Mouse (Mus musculus) lung, embryonic 15.5 days (tissue): Measurements from ENCODE around the gene Mapkap1. TPM values are rescaled to one million over a fixed set of nuclear protein-coding genes. Genes with fewer than 3 reads are reported as not detected.

Experiments used
- ATAC-seq: fragments of 200-750 bp; cut with Nextera tagmentation; 2 replicates; pipeline ENCODE4 v1.8.0; 2017; ENCODE audit warnings: moderate number of reproducible peaks, borderline replicate concordance; ENCODE audit not compliant: low FRiP score, low TSS enrichment; ENCODE audit errors: extremely low read depth
- H3K27ac ChIP-seq: fragments of 300-500 bp; sonication (generic); 2 replicates; pipeline ENCODE4 v1.5.1; 2015; ENCODE audit warnings: moderate library complexity, mild to moderate bottlenecking, inconsistent platforms
- H3K27me3 ChIP-seq: fragments of 300-500 bp; sonication (generic); 2 replicates; pipeline ENCODE4 v1.6.1; 2015; ENCODE audit warnings: inconsistent platforms
- H3K36me3 ChIP-seq: fragments of 300-500 bp; sonication (generic); 2 replicates; pipeline ENCODE4 v1.6.1; 2015; ENCODE audit warnings: inconsistent platforms
- H3K4me1 ChIP-seq: fragments of 300-500 bp; sonication (generic); 2 replicates; pipeline ENCODE4 v1.6.1; 2015; ENCODE audit warnings: inconsistent platforms
- H3K4me2 ChIP-seq: fragments of 300-500 bp; sonication (generic); 2 replicates; pipeline ENCODE4 v1.6.1; 2015; ENCODE audit warnings: inconsistent platforms, mild to moderate bottlenecking, moderate library complexity
- H3K4me3 ChIP-seq: fragments of 300-500 bp; sonication (generic); 2 replicates; pipeline ENCODE4 v1.5.1; 2015; ENCODE audit warnings: mild to moderate bottlenecking, inconsistent platforms
- H3K9ac ChIP-seq: fragments of 300-500 bp; sonication (generic); 2 replicates; pipeline ENCODE4 v1.6.1; 2015; ENCODE audit warnings: inconsistent platforms
- H3K9me3 ChIP-seq: fragments of 300-500 bp; sonication (generic); 2 replicates; pipeline ENCODE4 v1.6.1; 2016; ENCODE audit warnings: inconsistent platforms
- WGBS: fragments of 180-500 bp; shearing (Covaris S2); methylation state at CpG from one replicate; pipeline ENCODE4 v1.1.7; 2015; 5-methylcytosine and 5-hydroxymethylcytosine counted together
- polyA plus RNA-seq: library from polyadenylated mRNA; unstranded; fragments of >200 nt; fragmentation: Nextera tagmentation; extraction: Ambion mirVana; gene quantifications from 2 replicates; pipeline ENCODE4 v1.2.1, GENCODE M21; 2015

Gene Mapkap1
- polyA plus RNA-seq, 1 experiment from 2014 or later: 97.3 TPM

DNA sequence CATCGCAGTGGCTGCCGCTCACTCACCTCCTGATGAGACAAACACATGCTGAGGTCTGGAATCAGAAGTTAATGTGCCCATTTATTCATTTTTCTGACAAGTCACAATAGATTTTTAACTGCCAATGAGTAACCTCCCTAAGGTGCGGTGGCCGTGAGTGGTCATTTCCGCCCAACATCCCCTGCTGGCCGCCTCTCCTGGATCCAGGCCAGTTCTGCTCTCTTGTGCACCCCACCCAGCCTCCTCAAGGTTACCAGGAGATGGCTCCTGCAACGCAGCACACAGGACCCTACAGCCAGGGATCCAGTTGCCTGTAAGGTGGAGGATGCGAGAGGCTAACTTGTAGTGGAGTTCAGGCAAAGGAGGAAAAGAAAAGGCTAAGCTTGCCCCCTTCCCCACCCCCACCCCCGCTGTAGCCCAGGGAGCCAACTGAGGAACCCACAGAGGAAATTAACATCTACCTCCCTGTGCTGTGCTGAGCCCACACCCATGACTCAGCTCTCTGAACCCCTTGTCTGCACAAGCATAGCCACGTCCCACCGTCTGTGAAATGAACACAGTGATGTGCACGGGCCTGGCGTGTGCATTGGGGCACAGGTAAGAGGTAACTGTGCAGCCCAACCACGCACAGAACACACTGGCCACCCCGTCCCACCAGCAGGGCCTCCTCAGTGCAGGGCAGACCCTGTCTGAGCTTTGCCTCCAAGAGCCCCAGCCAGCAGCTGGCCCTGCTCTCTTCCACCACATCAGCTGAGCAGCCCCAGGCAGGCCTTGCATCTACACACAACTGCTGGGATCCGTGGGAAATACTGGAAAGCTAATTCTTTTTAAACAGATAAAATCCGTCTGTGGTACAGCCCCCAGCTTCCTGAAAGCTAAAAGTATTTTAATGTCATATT lies 221.0 kb downstream of the Mapkap1 start:
- no peak overlapping the region for H3K9ac ChIP-seq
- peak; percentile 87 for ATAC-seq
- no peaks in the 10 kb centered on the region for H3K27me3 ChIP-seq
- H3K9me3 ChIP-seq: no peaks in the 10 kb centered on the region
- H3K36me3 ChIP-seq: no peaks in the 10 kb centered on the region
- no peak overlapping the region for H3K4me3 ChIP-seq
- no peak overlapping the region for H3K4me2 ChIP-seq
- peaks cover 34% of the 10 kb centered on the region for H3K4me1 ChIP-seq
- WGBS: 53% methylated on average over 17 of the region's 17 CpGs
- H3K27ac ChIP-seq: peak overlapping the region; percentile 69

DNA sequence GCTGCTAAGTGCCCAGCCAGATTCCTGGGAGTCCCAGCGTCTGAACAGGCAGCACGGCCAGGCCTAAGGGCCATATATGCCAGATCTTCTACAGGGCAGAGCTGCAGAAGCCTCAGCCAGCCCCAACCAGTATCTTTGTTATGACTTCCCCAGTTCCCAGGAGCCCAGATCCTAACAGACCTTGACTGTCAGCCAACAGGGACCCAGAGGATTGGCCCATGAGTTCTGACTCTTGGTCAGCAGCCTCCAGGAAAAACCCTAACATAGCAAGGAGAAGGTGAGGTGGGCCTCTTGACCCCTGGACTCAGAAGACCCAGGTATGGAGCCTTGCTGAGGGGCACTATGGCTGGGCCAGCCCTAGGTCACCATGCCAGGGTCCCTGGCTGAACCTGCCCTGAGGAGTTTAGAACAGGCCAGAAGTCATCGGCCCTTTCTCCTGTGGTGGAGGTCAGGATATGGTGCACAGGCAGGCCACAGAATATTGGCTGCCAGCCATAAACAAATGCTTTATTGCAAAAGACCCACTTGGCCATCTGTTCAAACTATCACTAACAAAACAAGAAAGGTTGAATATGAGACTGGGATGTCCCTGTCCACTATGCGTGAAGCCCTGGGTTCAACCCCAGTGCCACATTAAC lies 222.5 kb downstream of the Mapkap1 start:
- H3K9ac ChIP-seq: no peak overlapping the region
- ATAC-seq: no peak

DNA sequence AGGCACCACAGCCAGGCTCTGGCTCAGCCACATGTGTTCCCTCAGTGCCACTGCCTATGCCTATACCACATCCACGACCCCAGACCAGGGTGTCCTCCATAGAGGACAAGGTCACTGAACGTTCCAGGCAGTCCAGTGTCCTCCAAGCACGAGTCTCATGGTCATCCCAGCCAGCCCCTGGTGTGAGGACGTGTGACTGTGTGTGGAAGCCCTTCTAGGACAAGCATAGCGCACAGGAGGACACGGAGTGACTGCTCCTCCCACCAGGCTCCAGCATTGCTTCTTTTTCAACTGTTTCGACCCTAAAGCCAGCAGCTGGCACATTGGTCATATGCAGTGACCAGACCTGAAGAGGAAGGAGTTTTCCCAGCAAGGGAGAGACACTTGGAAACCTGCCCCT lies 223.2 kb downstream of the Mapkap1 start:
- Histone ChIP-seq H3K36me3 (no peaks in the 10 kb centered on the region), H3K27ac (no peak overlapping the region), H3K4me3 (no peak overlapping the region), H3K9ac (no peak overlapping the region), H3K4me2 (no peak overlapping the region), H3K27me3 (no peaks in the 10 kb centered on the region), H3K9me3 (no peaks in the 10 kb centered on the region), H3K4me1 (peaks cover 34% of the 10 kb centered on the region)
- WGBS: 69% methylated on average over 7 of the region's 7 CpGs
- ATAC-seq: no peak

More for the DNA sequence above, 222.5 kb downstream of the Mapkap1 start:
- Histone ChIP-seq H3K4me2 (no peak overlapping the region), H3K27me3 (no peaks in the 10 kb centered on the region), H3K4me1 (peaks cover 34% of the 10 kb centered on the region), H3K27ac (peak overlapping the region; percentile 60), H3K9me3 (no peaks in the 10 kb centered on the region), H3K36me3 (no peaks in the 10 kb centered on the region), H3K4me3 (no peak overlapping the region)
- 47% methylated on average over 4 of the region's 4 CpGs for WGBS

- Histone ChIP-seq H3K4me3 (no peak overlapping the region), H3K9ac (no peak overlapping the region), H3K27me3 (no peaks in the 10 kb centered on the region), H3K9me3 (no peaks in the 10 kb centered on the region), H3K4me1 (peaks cover 34% of the 10 kb centered on the region), H3K4me2 (no peak overlapping the region), H3K36me3 (no peaks in the 10 kb centered on the region), H3K27ac (no peak overlapping the region)
- WGBS: 68% methylated on average over 6 of the region's 6 CpGs
- ATAC-seq: no peak
Observed at GRCm38 (mm10) chr2:34630445-34630844, 223.9 kb downstream of the Mapkap1 start.

DNA sequence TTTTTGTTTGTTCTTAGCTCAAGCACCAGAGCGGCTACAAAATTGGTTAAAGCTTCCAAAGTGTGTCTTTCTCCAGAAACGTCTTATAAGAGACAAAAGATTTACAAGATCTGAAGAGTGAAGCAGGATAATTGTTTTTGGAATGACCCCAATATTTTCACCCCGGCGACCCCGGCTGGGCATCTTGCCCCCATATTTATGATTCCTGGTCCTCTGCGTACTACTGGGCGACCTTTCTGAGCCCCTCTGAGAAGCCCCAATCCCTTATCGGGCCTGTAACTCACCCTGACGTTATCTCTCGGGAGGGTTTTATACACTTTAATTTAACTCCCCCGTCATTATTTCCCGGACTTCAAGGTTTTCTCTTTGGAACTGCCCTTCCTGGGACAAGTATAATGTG lies 225.5 kb downstream of the Mapkap1 start:
- H3K27ac ChIP-seq: no peak overlapping the region
- no peaks in the 10 kb centered on the region for H3K27me3 ChIP-seq
- H3K9me3 ChIP-seq: no peaks in the 10 kb centered on the region
- H3K4me2 ChIP-seq: no peak overlapping the region
- H3K9ac ChIP-seq: no peak overlapping the region
- no peaks in the 10 kb centered on the region for H3K36me3 ChIP-seq
- H3K4me3 ChIP-seq: no peak overlapping the region
- peaks cover 30% of the 10 kb centered on the region for H3K4me1 ChIP-seq
- 61% methylated on average over 12 of the region's 12 CpGs for WGBS
- no peak for ATAC-seq

GRCm38 (mm10) chr2:34635249-34636165 lies 228.9 kb downstream of the Mapkap1 start:
- no peak for ATAC-seq
- no peak overlapping the region for H3K4me2 ChIP-seq
- no peak overlapping the region for H3K4me3 ChIP-seq
- no peak overlapping the region for H3K9ac ChIP-seq
- WGBS: 74% methylated on average over 14 of the region's 14 CpGs
- H3K27ac ChIP-seq: no peak overlapping the region
- H3K27me3 ChIP-seq: 0 out of 2 replicates have a peak, but pooled peaks cover 3% of the 10 kb centered on the region
- no peaks in the 10 kb centered on the region for H3K36me3 ChIP-seq
- peaks cover 6% of the 10 kb centered on the region; the same call in 1 of the 2 replicates for H3K4me1 ChIP-seq
- H3K9me3 ChIP-seq: no peaks in the 10 kb centered on the region

DNA sequence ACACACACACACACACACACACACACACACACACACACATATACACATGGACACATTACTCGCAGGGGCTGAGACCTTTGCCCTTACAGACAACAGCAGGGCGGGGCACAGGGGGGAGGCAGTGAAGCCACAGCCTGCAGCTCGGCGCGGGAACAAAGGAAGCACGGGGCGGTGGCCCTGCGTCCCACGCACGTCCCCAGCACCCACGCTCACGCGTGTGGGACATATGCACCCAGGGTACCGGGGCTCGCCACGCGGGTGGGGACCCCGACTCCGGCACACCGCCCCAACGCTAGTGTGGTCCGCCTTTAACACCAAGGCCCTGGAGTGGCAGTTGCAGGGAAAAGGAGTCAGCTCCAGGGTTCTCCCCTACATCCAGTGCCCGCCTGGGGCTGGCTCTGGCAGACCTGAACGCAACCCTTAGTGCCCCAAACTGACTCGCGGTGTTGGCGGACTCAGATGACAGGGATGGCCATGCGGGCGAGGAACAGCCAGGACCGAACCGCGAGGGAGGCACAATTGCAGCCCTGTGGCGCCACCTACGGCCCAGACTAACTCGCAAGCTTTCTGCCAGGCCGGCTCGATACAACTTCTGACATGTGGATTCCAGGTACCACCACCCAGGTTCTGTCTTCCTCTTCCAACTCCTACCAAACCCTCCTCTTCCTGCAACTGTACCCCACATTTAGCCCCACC lies 232.5 kb downstream of the Mapkap1 start:
- peak; percentile 59; the same call in 1 of the 2 replicates for ATAC-seq
- no peaks in the 10 kb centered on the region for H3K9me3 ChIP-seq
- WGBS: 10% methylated on average over 37 of the region's 37 CpGs
- H3K4me1 ChIP-seq: peaks cover 5% of the 10 kb centered on the region; the same call in 1 of the 2 replicates
- peak overlapping the region; percentile 54 for H3K9ac ChIP-seq
- H3K4me3 ChIP-seq: peak overlapping the region; percentile 44
- H3K27ac ChIP-seq: no peak overlapping the region
- no peaks in the 10 kb centered on the region for H3K36me3 ChIP-seq
- 0 out of 2 replicates have a peak, but pooled peaks cover 3% of the 10 kb centered on the region for H3K27me3 ChIP-seq
- H3K4me2 ChIP-seq: peak overlapping the region; percentile 97

DNA sequence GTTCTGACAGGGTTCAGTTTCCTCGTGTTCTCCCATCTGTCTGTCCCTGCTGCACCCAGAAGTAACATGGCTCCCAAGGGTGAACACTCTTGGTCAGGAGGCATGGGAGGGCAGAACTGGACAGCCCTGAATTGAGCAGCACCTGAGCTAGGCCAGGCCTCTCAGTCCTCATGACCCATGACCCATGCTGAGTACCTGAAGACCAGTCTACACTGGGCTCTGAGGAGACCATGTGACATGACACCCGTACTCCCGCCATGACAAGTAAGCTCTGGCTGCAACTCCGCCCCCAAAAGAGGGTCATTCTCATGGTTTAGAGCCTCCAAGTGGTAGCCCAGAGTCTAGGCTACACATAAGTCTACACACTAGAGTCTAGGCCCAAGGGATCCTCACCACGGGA lies 233.2 kb downstream of the Mapkap1 start:
- no peak overlapping the region for H3K9ac ChIP-seq
- H3K4me2 ChIP-seq: no peak overlapping the region
- peaks cover 5% of the 10 kb centered on the region; the same call in 1 of the 2 replicates for H3K4me1 ChIP-seq
- no peaks in the 10 kb centered on the region for H3K9me3 ChIP-seq
- no peak for ATAC-seq
- no peaks in the 10 kb centered on the region for H3K36me3 ChIP-seq
- no peak overlapping the region for H3K27ac ChIP-seq
- H3K27me3 ChIP-seq: 0 out of 2 replicates have a peak, but pooled peaks cover 3% of the 10 kb centered on the region
- H3K4me3 ChIP-seq: no peak overlapping the region
- 53% methylated on average over 5 of the region's 5 CpGs for WGBS

DNA sequence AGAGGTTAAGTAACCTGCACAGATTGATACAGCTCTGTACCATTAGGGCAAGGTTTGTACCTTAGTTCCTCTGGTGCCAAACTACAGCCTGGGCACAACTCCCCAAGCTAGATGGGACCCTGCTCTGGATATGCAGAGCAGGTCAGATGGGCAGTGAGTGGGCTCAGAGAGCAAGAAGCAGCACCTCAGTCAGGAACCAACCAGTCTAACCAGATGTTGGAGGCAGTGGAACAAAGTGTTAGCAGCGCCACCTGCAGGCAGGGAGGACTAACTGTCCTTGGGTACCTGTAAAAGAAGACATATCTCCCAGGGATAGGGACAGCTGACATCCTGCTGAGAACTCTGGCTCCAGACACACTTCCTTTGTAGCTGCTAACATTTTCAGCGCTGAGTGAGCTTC lies 235.8 kb downstream of the Mapkap1 start:
- H3K9me3 ChIP-seq: no peaks in the 10 kb centered on the region
- peaks cover 17% of the 10 kb centered on the region for H3K4me1 ChIP-seq
- WGBS: 44% methylated on average over 2 of the region's 2 CpGs
- ATAC-seq: no peak
- H3K27me3 ChIP-seq: 0 out of 2 replicates have a peak, but pooled peaks cover 3% of the 10 kb centered on the region
- H3K27ac ChIP-seq: no peak overlapping the region
- H3K9ac ChIP-seq: no peak overlapping the region
- no peaks in the 10 kb centered on the region for H3K36me3 ChIP-seq
- no peak overlapping the region for H3K4me2 ChIP-seq
- H3K4me3 ChIP-seq: no peak overlapping the region

- Histone ChIP-seq H3K27ac (no peak overlapping the region), H3K27me3 (no peaks in the 10 kb centered on the region), H3K36me3 (no peaks in the 10 kb centered on the region), H3K4me3 (no peak overlapping the region), H3K9me3 (no peaks in the 10 kb centered on the region), H3K4me1 (peaks cover 12% of the 10 kb centered on the region), H3K9ac (no peak overlapping the region), H3K4me2 (peak overlapping the region; percentile 84; the same call in 1 of the 2 replicates)
- WGBS: 41% methylated on average over 22 of the region's 22 CpGs
- ATAC-seq: no peak
Observed at GRCm38 (mm10) chr2:34644571-34645526, 238.3 kb downstream of the Mapkap1 start.
